Mouse (Mus musculus) MEL (cell line): ENCODE results near the gene Reep1. TPM values are rescaled to one million over a fixed set of nuclear protein-coding genes. Genes with fewer than 3 reads are reported as not detected.

Source experiments
- DNase-seq: peaks from one replicate; pipeline ENCODE4 v3.0.0; 2011; ENCODE audit warnings: low read depth, low spot score
- H3K27ac ChIP-seq: 2 replicates; pipeline ENCODE4 v1.5.1; 2012; ENCODE audit warnings: low read depth, mild to moderate bottlenecking, control low read depth, low read length, moderate library complexity; ENCODE audit not compliant: control insufficient read depth
- H3K27me3 ChIP-seq, 2 experiments: fragments of 150-350 bp in 1 of 2; sonication (generic) in 1 of 2; 2 replicates each; pipeline ENCODE4 v1.6.1; 2012; ENCODE audit warnings: low read length in 2 of 2, mild to moderate bottlenecking in 2 of 2, improper control_type of control experiment in 1 of 2, moderate library complexity in 1 of 2; ENCODE audit not compliant: insufficient read depth in 2 of 2, control insufficient read depth in 1 of 2
- H3K36me3 ChIP-seq, 2 experiments: 2 replicates each; pipeline ENCODE4 v1.6.1; 2012 to 2014; ENCODE audit warnings: low read length in 2 of 2, improper control_type of control experiment in 1 of 2, inconsistent platforms in 1 of 2, mild to moderate bottlenecking in 1 of 2; ENCODE audit not compliant: insufficient read depth in 2 of 2, control insufficient read depth in 1 of 2
- H3K4me1 ChIP-seq, 2 experiments: fragments of 150-350 bp in 1 of 2; sonication (generic) in 1 of 2; 2 replicates each; pipeline ENCODE4 v1.6.1; 2012; ENCODE audit warnings: low read length in 2 of 2, improper control_type of control experiment in 1 of 2, mild to moderate bottlenecking in 1 of 2; ENCODE audit not compliant: insufficient read depth in 2 of 2, control insufficient read depth in 1 of 2
- H3K4me3 ChIP-seq, 2 experiments: fragments of 150-350 bp in 1 of 2; sonication (generic) in 1 of 2; 2 replicates each; pipeline ENCODE4 v1.5.1; 2012; ENCODE audit warnings: low read depth in 2 of 2, low read length in 2 of 2, mild to moderate bottlenecking in 2 of 2, moderate library complexity in 2 of 2, control low read depth in 1 of 2, improper control_type of control experiment in 1 of 2; ENCODE audit not compliant: control insufficient read depth in 1 of 2, insufficient read depth in 1 of 2
- H3K79me2 ChIP-seq: 2 replicates; pipeline ENCODE4 v1.6.1; 2012; ENCODE audit warnings: mild to moderate bottlenecking, low read length, moderate library complexity; ENCODE audit not compliant: control insufficient read depth, poor library complexity, insufficient read depth
- H3K9ac ChIP-seq: 2 replicates; pipeline ENCODE4 v1.6.1; 2012; ENCODE audit warnings: low read depth, mild to moderate bottlenecking, control low read depth, low read length, moderate library complexity; ENCODE audit not compliant: control insufficient read depth, poor library complexity, severe bottlenecking
- H3K9me3 ChIP-seq: fragments of 150-350 bp; sonication (generic); replicated peaks from 2 replicates; pipeline ENCODE4 v1.6.1; 2012; ENCODE audit warnings: mild to moderate bottlenecking, low read length, improper control_type of control experiment, moderate library complexity; ENCODE audit not compliant: insufficient read depth
- CHD1 ChIP-seq: IDR thresholded peaks from 2 replicates; pipeline ENCODE4 v1.6.1; 2012; ENCODE audit warnings: low read depth, mild to moderate bottlenecking, inconsistent platforms, low read length, improper control_type of control experiment
- CTCF ChIP-seq, 3 experiments: IDR thresholded peaks in 2 of 3; conservative IDR thresholded peaks in 1 of 3; 2 replicates each; pipeline ENCODE4 v1.5.1; 2011 to 2012; ENCODE audit warnings: low read length in 3 of 3, low read depth in 2 of 3, mild to moderate bottlenecking in 2 of 3, improper control_type of control experiment in 1 of 3, inconsistent platforms in 1 of 3, mixed read lengths in 1 of 3, moderate library complexity in 1 of 3; ENCODE audit not compliant: control insufficient read depth in 1 of 3, insufficient read depth in 1 of 3, poor library complexity in 1 of 3, severe bottlenecking in 1 of 3
- EP300 ChIP-seq, 2 experiments: IDR thresholded peaks; 2 replicates each; pipeline ENCODE4 v1.6.1; 2011; ENCODE audit warnings: improper control_type of control experiment in 2 of 2, low read length in 2 of 2, low read depth in 1 of 2, mild to moderate bottlenecking in 1 of 2
- ETS1 ChIP-seq: IDR thresholded peaks from 2 replicates; pipeline ENCODE4 v1.6.1; 2012; ENCODE audit warnings: low read depth, mild to moderate bottlenecking, inconsistent platforms, low read length, improper control_type of control experiment, moderate library complexity
- GABPA ChIP-seq: IDR thresholded peaks from 2 replicates; pipeline ENCODE4 v1.6.1; 2012; ENCODE audit warnings: low read depth, mild to moderate bottlenecking, inconsistent platforms, low read length, improper control_type of control experiment, moderate library complexity
- GATA1 ChIP-seq: IDR thresholded peaks from 2 replicates; pipeline ENCODE4 v1.6.1; 2011; ENCODE audit warnings: low read depth, low read length, improper control_type of control experiment
- HCFC1 ChIP-seq: IDR thresholded peaks from 2 replicates; pipeline ENCODE4 v1.6.1; 2012; ENCODE audit warnings: low read depth, mild to moderate bottlenecking, inconsistent platforms, low read length, improper control_type of control experiment, moderate library complexity
- JUND ChIP-seq: IDR thresholded peaks from 2 replicates; pipeline ENCODE4 v1.6.1; 2011; ENCODE audit warnings: low read depth, mild to moderate bottlenecking, improper control_type of control experiment, low read length
- KAT2A ChIP-seq: conservative IDR thresholded peaks from 2 replicates; pipeline ENCODE4 v1.6.1; 2012; ENCODE audit warnings: low read depth, low read length, improper control_type of control experiment, inconsistent platforms
- MAX ChIP-seq: IDR thresholded peaks from 2 replicates; pipeline ENCODE4 v1.6.1; 2011; ENCODE audit warnings: low read length, improper control_type of control experiment
- MAZ ChIP-seq: IDR thresholded peaks from 2 replicates; pipeline ENCODE4 v1.6.1; 2012; ENCODE audit warnings: low read depth, mild to moderate bottlenecking, inconsistent platforms, low read length, improper control_type of control experiment
- MEF2A ChIP-seq: IDR thresholded peaks from 2 replicates; pipeline ENCODE4 v1.6.1; 2014; ENCODE audit warnings: low read depth, mild to moderate bottlenecking, inconsistent platforms, low read length, improper control_type of control experiment; ENCODE audit not compliant: poor library complexity, insufficient replicate concordance, severe bottlenecking; ENCODE audit errors: extremely low read depth
- MYC ChIP-seq: IDR thresholded peaks from 2 replicates; pipeline ENCODE4 v1.6.1; 2011; ENCODE audit warnings: low read depth, mild to moderate bottlenecking, low read length, improper control_type of control experiment, moderate library complexity
- NELFE ChIP-seq: IDR thresholded peaks from 2 replicates; pipeline ENCODE4 v1.6.1; 2011; ENCODE audit warnings: low read depth, low read length, improper control_type of control experiment
- POLR2AphosphoS5 ChIP-seq: IDR thresholded peaks from 2 replicates; pipeline ENCODE4 v1.6.1; 2012; ENCODE audit warnings: low read depth, borderline replicate concordance, mild to moderate bottlenecking, inconsistent platforms, low read length, moderate library complexity, mixed read lengths
- RAD21 ChIP-seq: IDR thresholded peaks from 2 replicates; pipeline ENCODE4 v1.6.1; 2011; ENCODE audit warnings: mild to moderate bottlenecking, low read depth, low read length, improper control_type of control experiment
- RCOR1 ChIP-seq: IDR thresholded peaks from 2 replicates; pipeline ENCODE4 v1.6.1; 2012; ENCODE audit warnings: low read depth, mild to moderate bottlenecking, inconsistent platforms, low read length, improper control_type of control experiment
- SIN3A ChIP-seq: IDR thresholded peaks from 2 replicates; pipeline ENCODE4 v1.6.1; 2012; ENCODE audit warnings: low read length, improper control_type of control experiment, inconsistent platforms
- SMC3 ChIP-seq: IDR thresholded peaks from 2 replicates; pipeline ENCODE4 v1.6.1; 2011; ENCODE audit warnings: low read depth, low read length, improper control_type of control experiment
- TAL1 ChIP-seq: IDR thresholded peaks from 2 replicates; pipeline ENCODE4 v1.6.1; 2012; ENCODE audit warnings: mild to moderate bottlenecking, inconsistent platforms, low read length, moderate library complexity, mixed read lengths
- TBP ChIP-seq: IDR thresholded peaks from 2 replicates; pipeline ENCODE4 v1.8.0; 2011; ENCODE audit warnings: low read depth, low read length, improper control_type of control experiment
- TCF12 ChIP-seq: IDR thresholded peaks from 2 replicates; pipeline ENCODE4 v1.6.1; 2014; ENCODE audit warnings: low read depth, mild to moderate bottlenecking, inconsistent platforms, low read length, improper control_type of control experiment, moderate library complexity
- UBTF ChIP-seq: IDR thresholded peaks from 2 replicates; pipeline ENCODE4 v1.6.1; 2012; ENCODE audit warnings: low read depth, mild to moderate bottlenecking, inconsistent platforms, low read length, improper control_type of control experiment, moderate library complexity, borderline replicate concordance; ENCODE audit not compliant: insufficient read depth
- USF1 ChIP-seq: IDR thresholded peaks from 2 replicates; pipeline ENCODE4 v1.6.1; 2014; ENCODE audit warnings: low read depth, mild to moderate bottlenecking, inconsistent platforms, low read length, improper control_type of control experiment, moderate library complexity
- ZC3H11A ChIP-seq: IDR thresholded peaks from 2 replicates; pipeline ENCODE4 v1.6.1; 2012; ENCODE audit warnings: low read depth, mild to moderate bottlenecking, inconsistent platforms, low read length, improper control_type of control experiment
- ZKSCAN1 ChIP-seq: IDR thresholded peaks from 2 replicates; pipeline ENCODE4 v1.6.1; 2012; ENCODE audit warnings: low read depth, mild to moderate bottlenecking, inconsistent platforms, low read length, improper control_type of control experiment, moderate library complexity
- ZNF384 ChIP-seq: IDR thresholded peaks from 2 replicates; pipeline ENCODE4 v1.6.1; 2012; ENCODE audit warnings: low read depth, mild to moderate bottlenecking, inconsistent platforms, low read length, improper control_type of control experiment
- polyA plus RNA-seq, 2 experiments: library from polyadenylated mRNA; stranded (reverse) in 1 of 2; unstranded in 1 of 2; fragments of >175 nt in 1 of 2; fragments of >200 nt in 1 of 2; gene quantifications; 2 replicates each; pipeline versions ENCODE4 v1.2.1 to v1.2.4; 2012; ENCODE audit warnings: low replicate concordance in 2 of 2, low read depth in 1 of 2; ENCODE audit not compliant: insufficient read length in 2 of 2, insufficient read depth in 1 of 2, missing spikeins in 1 of 2
- total RNA-seq: library from RNA; depleted of rRNA; stranded (reverse); fragments of 300-350 nt; gene quantifications from 2 replicates; pipeline ENCODE4 v1.2.3, GENCODE M21; 2012

The Reep1 gene
- total and polyA plus RNA-seq, 3 experiments, result 0.12 to 0.36 TPM; not detected in 1

DNA sequence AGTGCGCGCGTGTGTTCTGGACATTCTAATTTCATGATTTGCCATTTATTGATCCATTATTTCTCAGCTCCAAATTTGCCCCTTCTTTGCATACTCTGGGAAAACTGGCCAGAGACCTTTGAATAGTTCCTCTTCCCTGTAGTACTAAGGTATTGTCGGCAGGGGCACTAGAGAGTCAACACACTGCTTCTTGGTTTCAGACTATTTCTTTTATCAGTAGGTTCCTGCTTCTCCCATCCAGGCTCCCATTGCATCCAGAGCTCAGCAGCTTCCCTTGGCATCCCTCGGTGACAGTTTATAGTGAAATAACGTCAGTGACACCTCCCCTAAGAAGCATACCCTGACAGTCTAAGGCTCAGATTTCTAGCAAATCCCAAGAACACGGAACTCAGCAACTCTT lies 28.5 kb upstream of the Reep1 start:
- no peak for TF ChIP-seq RCOR1
- TF ChIP-seq CTCF (IDR thresholded peaks at IDR 0.05 in 2 of 3, conservative IDR thresholded peaks at IDR 0.05 in 1 of 3; ENCODE audit: control insufficient read depth in 1 of 3, insufficient read depth in 1 of 3, low read depth in 2 of 3, low read length in 3 of 3, poor library complexity in 1 of 3, severe bottlenecking in 1 of 3), result peak in 2 of 3 experiments; percentile 59 to 83; a peak in 4 of 6 replicates
- TF ChIP-seq TAL1, result no peak
- peak; percentile 55 for TF ChIP-seq SMC3
- TF ChIP-seq RAD21, result peak; percentile 50
- TF ChIP-seq USF1, result no peak
- TF ChIP-seq UBTF, result no peak
- no peak for TF ChIP-seq ZC3H11A
- no peak for TF ChIP-seq ZKSCAN1
- no peak for TF ChIP-seq HCFC1
- TF ChIP-seq POLR2AphosphoS5, result no peak
- TF ChIP-seq, all 39 proteins: peak for 3
- H3K27me3 ChIP-seq, result peaks cover 5 to 14% of the 10 kb centered on the region in 2 experiments; a peak in 3 of 4 replicates
- H3K79me2 ChIP-seq, result no peaks in the 10 kb centered on the region
- H3K4me1 ChIP-seq, result no peaks in the 10 kb centered on the region
- H3K4me3 ChIP-seq, result no peak overlapping the region
- no peaks in the 10 kb centered on the region for H3K36me3 ChIP-seq
- no peak overlapping the region for H3K27ac ChIP-seq
- no peaks in the 10 kb centered on the region for H3K9me3 ChIP-seq
- H3K9ac ChIP-seq, result no peak overlapping the region
- peak; percentile 37 for DNase-seq

DNA sequence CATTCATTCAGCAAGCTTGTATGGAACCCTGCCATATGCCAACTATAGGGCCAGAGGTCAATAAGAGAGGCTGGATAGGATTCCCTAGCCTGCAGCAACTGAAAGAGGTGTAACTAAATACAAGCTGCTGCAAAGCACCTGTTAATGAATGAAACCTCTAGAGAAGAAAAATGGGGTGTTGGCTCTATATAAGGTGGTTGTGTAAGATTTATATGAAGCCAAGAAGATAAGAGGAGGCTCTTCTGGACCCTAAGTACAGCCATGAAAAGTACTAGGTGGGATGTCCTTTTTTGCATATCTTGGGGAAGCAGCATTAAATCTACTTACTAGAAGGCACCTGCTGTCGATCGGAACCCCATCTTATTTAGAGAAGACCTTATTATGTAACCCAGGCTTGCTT lies 12.2 kb upstream of the Reep1 start:
- no peaks in the 10 kb centered on the region for H3K79me2 ChIP-seq
- H3K9ac ChIP-seq, result no peak overlapping the region
- H3K4me3 ChIP-seq, result no peak overlapping the region
- H3K4me1 ChIP-seq, result no peaks in the 10 kb centered on the region
- H3K36me3 ChIP-seq, result no peaks in the 10 kb centered on the region
- no peak overlapping the region for H3K27ac ChIP-seq
- no peak for DNase-seq
- TF ChIP-seq MEF2A (no peak), SIN3A (no peak), CHD1 (no peak), USF1 (no peak), ETS1 (no peak), MAZ (no peak), GATA1 (no peak), TBP (no peak), JUND (no peak), TCF12 (no peak), KAT2A (no peak), MAX (no peak), TAL1 (no peak), MYC (no peak), EP300 (IDR thresholded peaks at IDR 0.05; ENCODE audit: low read depth in 1 of 2, low read length in 2 of 2) (no peak), SMC3 (no peak), ZNF384 (no peak), GABPA (no peak), NELFE (no peak)
- TF ChIP-seq, all 39 proteins: peak for 0
- Histone ChIP-seq H3K27me3 (peaks cover 0 to 4% of the 10 kb centered on the region in 2 experiments; a peak in 2 of 4 replicates), H3K9me3 (no peaks in the 10 kb centered on the region)
